Mouse (Mus musculus): Measurements from ENCODE around the gene AF067063.
"Not testable (repeated sequence)": the region's sequence is repeated elsewhere in the genome, so short reads cannot be mapped to it uniquely, and the experiment has no call there.

AF067063 gene

GRCm38 (mm10) chr13:119830116-119830515 is at the start of gene AF067063:
TSS of gene AF067063 (minus strand) at chr13:119830216.
- DNase-seq = not testable (repeated sequence)

- DNase-seq = not testable (repeated sequence)
These were observed 34.5 kb upstream of the AF067063 start for GRCm38 (mm10) chr13:119864395-119864999.

GRCm38 (mm10) chr13:119862399-119862798 is 32.4 kb upstream of the AF067063 start:
- DNase-seq = not testable (repeated sequence)

- not testable (repeated sequence) for DNase-seq
These were observed 10.0 kb upstream of the AF067063 start for GRCm38 (mm10) chr13:119839982-119840381.

- peak in 1 of 2 experiments; percentile 11 for DNase-seq
These were observed 7.8 kb upstream of the AF067063 start for GRCm38 (mm10) chr13:119837719-119838337.

GRCm38 (mm10) chr13:119836324-119836811 is 6.4 kb upstream of the AF067063 start:
- peak in 1 of 2 experiments; percentile 5 for DNase-seq

- peak; percentile 14 to 39 for DNase-seq
These were observed 5.5 kb upstream of the AF067063 start, which contains the start of gene D13Ertd608e for GRCm38 (mm10) chr13:119835320-119836056. TSS of gene D13Ertd608e (plus strand) at chr13:119836006.

GRCm38 (mm10) chr13:119817579-119818206 is 12.3 kb downstream of the AF067063 start:
- no peak for DNase-seq

- no peak for DNase-seq
These were observed 13.2 kb downstream of the AF067063 start for GRCm38 (mm10) chr13:119816798-119817197.

GRCm38 (mm10) chr13:119810031-119810430 is 20.0 kb downstream of the AF067063 start:
- DNase-seq = no peak

- DNase-seq = no peak
These were observed 21.1 kb downstream of the AF067063 start for GRCm38 (mm10) chr13:119808937-119809336.

- DNase-seq = no peak
These were observed 32.4 kb downstream of the AF067063 start for GRCm38 (mm10) chr13:119797656-119798055.

GRCm38 (mm10) chr13:119792791-119793404 is 37.1 kb downstream of the AF067063 start:
- no peak for DNase-seq

- DNase-seq = no peak
These were observed 38.4 kb downstream of the AF067063 start for GRCm38 (mm10) chr13:119791580-119792135.

GRCm38 (mm10) chr13:119790761-119791579 is 39.0 kb downstream of the AF067063 start, which contains the start of gene Zfp131:
TSS of gene Zfp131 (minus strand) at chr13:119790889.
- DNase-seq = peak; percentile 89 to 92

- peak; percentile 14 to 31 for DNase-seq
These were observed 39.9 kb downstream of the AF067063 start for GRCm38 (mm10) chr13:119789851-119790717.

GRCm38 (mm10) chr13:119783581-119783980 is 46.4 kb downstream of the AF067063 start:
- no peak for DNase-seq
